Mouse (Mus musculus): Measurements from ENCODE around the gene Cntn5.

DNA sequence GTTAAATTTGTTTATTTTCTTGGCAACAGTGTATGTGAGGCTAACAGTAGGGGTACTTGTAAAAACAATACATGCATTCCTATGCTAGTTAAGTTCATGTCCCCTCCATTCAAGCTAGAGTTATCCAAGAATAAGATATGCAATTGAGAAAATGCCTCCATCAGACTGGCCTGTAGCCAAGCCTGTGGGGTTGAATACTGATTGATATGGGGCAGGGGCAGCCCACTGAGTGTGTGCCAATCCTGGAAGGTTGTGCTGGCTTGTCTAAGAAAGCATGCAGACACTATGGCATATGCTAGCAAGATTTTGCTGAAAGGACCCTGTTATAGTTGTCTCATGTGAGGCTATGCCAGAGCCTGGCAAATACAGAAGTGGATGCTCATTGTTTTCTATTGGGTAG, 1196.8 kb downstream of the Cntn5 start:
- TF ChIP-seq POLR2A (IDR thresholded peaks at IDR 0.05; ENCODE audit: low read depth, low read length) (no peak), CTCF (IDR thresholded peaks at IDR 0.05; ENCODE audit: borderline replicate concordance, insufficient read depth, low read length) (no peak)
